Mouse (Mus musculus): ENCODE measurements at regions not wholly inside any gene's neighbourhood (a gene's known extent, or its start where the extent isn't known, plus 50 kb on each side); places are given as distances from the start of the nearest gene placed in this dataset.

DNA sequence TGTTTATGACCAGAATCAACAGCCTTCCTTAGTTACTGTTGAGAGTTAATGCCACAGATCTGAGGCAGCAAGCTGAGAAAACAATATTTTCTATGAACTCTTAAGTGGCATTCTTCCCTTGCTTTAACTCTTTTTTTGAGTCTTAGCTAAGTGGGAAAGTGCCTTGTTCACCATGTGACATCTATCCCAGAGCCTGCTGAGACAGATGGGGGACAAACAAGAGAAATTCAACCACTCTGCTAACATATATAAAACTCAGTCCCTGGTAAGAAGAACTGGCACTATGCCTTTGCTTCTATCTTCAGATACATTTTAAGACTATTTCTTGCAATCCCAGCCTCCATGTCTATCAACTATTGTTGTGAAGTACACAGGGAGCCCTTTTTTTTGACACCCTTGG lies 274.6 kb upstream of the Gm10306 start:
- DNase-seq (ENCODE audit: low read depth, low spot score), result no peak
- no peaks in the 10 kb centered on the region for H3K27me3 ChIP-seq (ENCODE audit: control insufficient read depth in 1 of 2, insufficient read depth in 2 of 2, low read length in 2 of 2)
- no peaks in the 10 kb centered on the region for H3K4me1 ChIP-seq (ENCODE audit: control insufficient read depth in 1 of 2, insufficient read depth in 2 of 2, low read length in 2 of 2)
- H3K27ac ChIP-seq (ENCODE audit: control insufficient read depth, low read depth, low read length), result no peak overlapping the region
- no peaks in the 10 kb centered on the region for H3K9me3 ChIP-seq (replicated peaks; ENCODE audit: insufficient read depth, low read length)
- H3K79me2 ChIP-seq (ENCODE audit: control insufficient read depth, insufficient read depth, low read length, poor library complexity), result no peaks in the 10 kb centered on the region
- H3K4me3 ChIP-seq (ENCODE audit: control insufficient read depth in 1 of 2, insufficient read depth in 1 of 2, low read depth in 2 of 2, low read length in 2 of 2), result no peak overlapping the region
- TF ChIP-seq USF2 (IDR thresholded peaks at IDR 0.05; ENCODE audit: borderline replicate concordance in 1 of 2, insufficient read depth in 1 of 2, low read depth in 1 of 2, low read length in 2 of 2) (no peak), MYC (IDR thresholded peaks at IDR 0.05; ENCODE audit: low read depth, low read length) (no peak), TBP (IDR thresholded peaks at IDR 0.05; ENCODE audit: low read depth, low read length) (no peak)
- no peak overlapping the region for H3K9ac ChIP-seq (ENCODE audit: control insufficient read depth, low read depth, low read length, poor library complexity, severe bottlenecking)
- H3K36me3 ChIP-seq (ENCODE audit: control insufficient read depth in 1 of 2, insufficient read depth in 2 of 2, low read length in 2 of 2), result no peaks in the 10 kb centered on the region

DNA sequence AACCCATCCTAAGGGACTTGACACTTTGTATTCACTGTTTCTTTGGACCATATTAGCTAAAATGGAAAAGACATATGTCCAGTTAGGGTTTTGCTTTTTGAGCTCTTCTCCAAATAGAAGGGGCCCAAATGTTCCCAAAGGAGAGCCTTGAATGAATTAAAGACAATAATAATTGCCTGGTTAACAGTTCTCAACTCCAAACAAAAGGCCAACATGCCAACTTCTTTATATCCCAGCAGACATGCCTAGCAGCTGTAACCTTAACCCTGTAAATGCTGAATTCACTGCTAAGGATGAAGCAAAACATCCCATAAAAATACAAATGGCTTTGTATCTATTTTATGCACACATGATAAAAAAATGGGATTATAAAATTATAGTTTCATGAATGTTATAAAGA lies 264.2 kb upstream of the Gm10306 start:
- TF ChIP-seq USF2 (IDR thresholded peaks at IDR 0.05; ENCODE audit: borderline replicate concordance in 1 of 2, insufficient read depth in 1 of 2, low read depth in 1 of 2, low read length in 2 of 2) (no peak), TBP (IDR thresholded peaks at IDR 0.05; ENCODE audit: low read depth, low read length) (no peak), MEF2A (IDR thresholded peaks at IDR 0.05; ENCODE audit: extremely low read depth, insufficient replicate concordance, low read depth, low read length, poor library complexity, severe bottlenecking) (no peak), MAZ (IDR thresholded peaks at IDR 0.05; ENCODE audit: low read depth, low read length) (no peak), GATA1 (IDR thresholded peaks at IDR 0.05; ENCODE audit: low read depth, low read length) (no peak), GABPA (IDR thresholded peaks at IDR 0.05; ENCODE audit: low read depth, low read length) (no peak), ZC3H11A (IDR thresholded peaks at IDR 0.05; ENCODE audit: low read depth, low read length) (no peak), SMC3 (IDR thresholded peaks at IDR 0.05; ENCODE audit: low read depth, low read length) (no peak)
- Histone ChIP-seq H3K79me2 (ENCODE audit: control insufficient read depth, insufficient read depth, low read length, poor library complexity) (no peaks in the 10 kb centered on the region), H3K9ac (ENCODE audit: control insufficient read depth, low read depth, low read length, poor library complexity, severe bottlenecking) (no peak overlapping the region), H3K4me3 (ENCODE audit: control insufficient read depth in 1 of 2, insufficient read depth in 1 of 2, low read depth in 2 of 2, low read length in 2 of 2) (no peak overlapping the region), H3K27me3 (ENCODE audit: control insufficient read depth in 1 of 2, insufficient read depth in 2 of 2, low read length in 2 of 2) (no peaks in the 10 kb centered on the region), H3K9me3 (replicated peaks; ENCODE audit: insufficient read depth, low read length) (no peaks in the 10 kb centered on the region), H3K27ac (ENCODE audit: control insufficient read depth, low read depth, low read length) (no peak overlapping the region), H3K4me1 (ENCODE audit: control insufficient read depth in 1 of 2, insufficient read depth in 2 of 2, low read length in 2 of 2) (no peaks in the 10 kb centered on the region), H3K36me3 (ENCODE audit: control insufficient read depth in 1 of 2, insufficient read depth in 2 of 2, low read length in 2 of 2) (no peaks in the 10 kb centered on the region)
- DNase-seq (ENCODE audit: low read depth, low spot score), result no peak

DNA sequence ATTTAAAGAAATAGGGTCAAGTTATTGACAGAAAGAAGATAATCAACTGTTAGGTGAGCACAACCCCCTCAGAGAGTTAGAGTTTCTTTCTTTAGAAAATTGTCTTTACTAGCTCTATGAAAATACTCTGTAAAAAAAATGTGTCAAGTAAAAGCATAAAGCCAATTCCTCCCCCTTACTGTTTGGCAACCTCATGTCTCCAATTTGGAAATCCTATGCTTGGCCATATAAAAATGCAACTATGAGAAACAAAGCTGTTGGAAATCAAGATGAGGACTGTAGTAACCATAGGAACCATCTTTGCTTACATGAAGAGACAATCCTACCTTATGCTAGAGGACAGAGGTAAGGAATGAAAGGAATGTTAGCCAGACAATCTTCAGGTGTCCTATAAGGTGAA lies 239.0 kb upstream of the Gm10306 start:
- Histone ChIP-seq H3K27ac (ENCODE audit: control insufficient read depth, low read depth, low read length) (no peak overlapping the region), H3K4me3 (ENCODE audit: control insufficient read depth in 1 of 2, insufficient read depth in 1 of 2, low read depth in 2 of 2, low read length in 2 of 2) (no peak overlapping the region), H3K9ac (ENCODE audit: control insufficient read depth, low read depth, low read length, poor library complexity, severe bottlenecking) (no peak overlapping the region), H3K79me2 (ENCODE audit: control insufficient read depth, insufficient read depth, low read length, poor library complexity) (no peaks in the 10 kb centered on the region), H3K4me1 (ENCODE audit: control insufficient read depth in 1 of 2, insufficient read depth in 2 of 2, low read length in 2 of 2) (no peaks in the 10 kb centered on the region), H3K9me3 (replicated peaks; ENCODE audit: insufficient read depth, low read length) (no peaks in the 10 kb centered on the region), H3K36me3 (ENCODE audit: control insufficient read depth in 1 of 2, insufficient read depth in 2 of 2, low read length in 2 of 2) (no peaks in the 10 kb centered on the region), H3K27me3 (ENCODE audit: control insufficient read depth in 1 of 2, insufficient read depth in 2 of 2, low read length in 2 of 2) (no peaks in the 10 kb centered on the region)
- TF ChIP-seq GABPA (IDR thresholded peaks at IDR 0.05; ENCODE audit: low read depth, low read length) (no peak), MAZ (IDR thresholded peaks at IDR 0.05; ENCODE audit: low read depth, low read length) (no peak)
- no peak for DNase-seq (ENCODE audit: low read depth, low spot score)
